Mouse (Mus musculus) bone marrow, adult 2 months (tissue): ENCODE measurements around the gene Erich6b.

Experiments used
- CTCF ChIP-seq: fragments of 200-500 bp; IDR thresholded peaks from 2 replicates; pipeline ENCODE4 v1.5.1; 2011; ENCODE audit warnings: low read length, control low read depth; ENCODE audit not compliant: control insufficient read depth, insufficient read depth
- POLR2A ChIP-seq: fragments of 200-500 bp; IDR thresholded peaks from 2 replicates; pipeline ENCODE4 v1.6.1; 2011; ENCODE audit warnings: low read depth, mild to moderate bottlenecking, control low read depth, low read length, borderline replicate concordance; ENCODE audit not compliant: control insufficient read depth

GRCm38 (mm10) chr14:75665430-75666180, 23.5 kb downstream of the Erich6b start:
- TF ChIP-seq CTCF: no peak
- no peak for TF ChIP-seq POLR2A
